Mouse (Mus musculus): Measurements from ENCODE around the gene Slc25a25. TPM values are rescaled to one million over a fixed set of nuclear protein-coding genes. Genes with fewer than 3 reads are reported as not detected.
A peak's percentile ranks its signal among the peaks of the same experiment; 100 is the strongest.

The Slc25a25 gene
- total RNA-seq, 1 experiment from 2014 or later, result 17.8 TPM

DNA sequence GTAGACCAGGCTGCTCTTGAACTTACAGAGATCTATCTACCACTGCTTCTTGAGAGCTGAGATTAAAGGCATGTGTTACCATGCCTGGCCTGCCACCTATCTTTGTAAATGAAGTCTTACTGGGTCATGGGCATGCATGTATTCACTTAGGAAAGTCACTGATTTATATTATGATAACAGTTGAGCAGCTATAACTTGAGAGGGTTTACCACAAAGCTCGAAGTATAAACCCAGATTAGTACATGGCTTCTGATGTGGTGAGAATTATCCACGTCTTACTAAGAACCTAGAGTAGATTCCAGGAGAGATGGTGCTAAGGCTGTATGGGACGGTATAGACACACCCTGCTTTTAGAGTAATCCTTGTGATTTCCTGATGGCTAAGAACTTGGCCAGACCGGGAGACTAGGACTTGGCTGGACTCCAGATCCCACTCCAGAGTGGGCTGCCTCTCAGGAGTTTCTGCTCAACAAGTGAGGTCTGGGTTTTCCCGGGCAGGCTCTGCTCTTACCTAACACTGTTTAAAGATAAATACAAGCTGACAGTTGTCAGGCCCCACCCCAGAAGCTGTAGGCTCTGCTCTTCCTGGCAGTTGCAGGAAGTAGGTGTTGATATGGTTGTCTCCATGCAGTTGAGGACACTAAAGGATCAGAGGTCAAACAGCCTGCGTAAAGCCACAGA lies 13.1 kb upstream of the Slc25a25 start:
- ATAC-seq (ENCODE audit: extremely low read depth, insufficient number of reproducible peaks, low FRiP score, poor library complexity, severe bottlenecking), result no peak

DNA sequence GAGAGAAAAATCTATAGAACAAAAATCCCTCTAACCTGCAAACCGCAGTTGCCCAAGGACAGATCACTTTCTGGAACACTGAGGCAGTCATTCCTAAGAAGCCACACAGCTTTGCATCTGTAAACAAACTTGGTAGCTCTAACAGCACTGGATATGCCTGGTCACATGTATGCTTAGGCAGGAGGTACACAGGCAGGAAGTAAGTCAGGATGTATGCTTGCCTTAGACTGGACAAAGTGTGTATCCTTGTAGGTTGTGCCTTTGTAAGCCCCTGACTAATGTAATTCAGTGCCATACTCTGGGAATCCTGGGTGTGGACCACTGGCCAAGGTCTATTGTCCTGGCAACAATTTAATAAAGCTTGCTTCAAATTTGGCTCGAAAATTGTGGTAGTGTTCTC lies 12.5 kb upstream of the Slc25a25 start:
- ATAC-seq (ENCODE audit: extremely low read depth, insufficient number of reproducible peaks, low FRiP score, poor library complexity, severe bottlenecking), result no peak

DNA sequence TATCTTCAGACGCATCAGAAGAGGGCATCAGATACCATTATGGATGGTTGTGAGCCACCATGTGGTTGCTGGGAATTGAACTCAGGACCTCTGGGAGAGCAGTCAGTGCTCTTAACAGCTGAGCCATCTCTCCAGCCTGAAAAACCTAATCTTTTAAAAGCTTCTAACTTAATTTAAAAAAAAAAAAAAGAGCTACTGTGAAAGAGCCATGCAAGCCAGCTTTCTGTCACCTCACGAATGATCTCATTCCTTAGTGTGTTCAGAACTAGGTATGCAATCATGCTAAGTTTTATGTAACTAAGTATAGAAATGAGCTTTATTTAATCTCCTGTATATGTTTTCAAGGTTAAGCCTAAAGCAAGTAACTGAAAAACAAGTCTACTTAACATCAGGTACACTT lies 8.4 kb upstream of the Slc25a25 start:
- ATAC-seq (ENCODE audit: extremely low read depth, insufficient number of reproducible peaks, low FRiP score, poor library complexity, severe bottlenecking), result no peak

DNA sequence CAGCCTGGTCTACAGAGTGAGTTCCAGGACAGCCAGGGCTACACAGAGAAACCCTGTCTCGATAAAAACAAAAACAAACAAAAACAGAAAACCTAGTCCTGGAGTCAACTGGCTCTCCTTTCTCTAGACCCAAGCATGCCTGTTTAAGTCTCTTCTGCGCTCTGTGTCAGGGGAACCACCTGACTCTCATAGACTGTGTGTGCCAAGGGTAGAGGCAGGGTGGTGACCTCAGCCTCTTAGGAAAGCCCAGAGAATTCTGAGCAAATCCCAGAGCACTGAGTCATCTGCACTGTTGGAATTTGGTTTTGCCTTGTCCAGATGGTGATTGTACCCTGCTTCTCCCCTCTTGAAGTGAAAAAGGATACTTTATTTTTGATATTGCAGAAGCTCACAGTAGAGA lies 7.1 kb upstream of the Slc25a25 start:
- no peak for ATAC-seq (ENCODE audit: extremely low read depth, insufficient number of reproducible peaks, low FRiP score, poor library complexity, severe bottlenecking)

DNA sequence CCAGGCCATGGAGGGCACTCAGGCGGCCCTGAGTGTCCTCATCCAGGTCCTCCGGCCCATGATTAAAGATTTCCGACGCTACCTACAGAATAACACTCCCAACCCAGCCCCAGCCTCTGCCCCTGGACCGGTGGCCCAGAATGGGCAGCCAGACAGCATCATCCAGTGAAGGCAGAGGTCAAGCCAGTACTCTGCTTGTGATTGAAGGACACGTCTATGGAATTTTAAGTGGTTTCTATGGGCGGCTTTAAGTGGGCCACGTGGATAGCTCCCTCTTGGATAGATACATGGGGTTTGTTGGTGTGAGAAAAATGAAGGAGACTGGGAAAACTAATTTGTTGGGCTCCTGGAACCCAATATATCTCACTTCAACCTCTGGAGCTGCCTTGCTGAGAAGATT lies 3.9 kb upstream of the Slc25a25 start:
- no peak for ATAC-seq (ENCODE audit: extremely low read depth, insufficient number of reproducible peaks, low FRiP score, poor library complexity, severe bottlenecking)

DNA sequence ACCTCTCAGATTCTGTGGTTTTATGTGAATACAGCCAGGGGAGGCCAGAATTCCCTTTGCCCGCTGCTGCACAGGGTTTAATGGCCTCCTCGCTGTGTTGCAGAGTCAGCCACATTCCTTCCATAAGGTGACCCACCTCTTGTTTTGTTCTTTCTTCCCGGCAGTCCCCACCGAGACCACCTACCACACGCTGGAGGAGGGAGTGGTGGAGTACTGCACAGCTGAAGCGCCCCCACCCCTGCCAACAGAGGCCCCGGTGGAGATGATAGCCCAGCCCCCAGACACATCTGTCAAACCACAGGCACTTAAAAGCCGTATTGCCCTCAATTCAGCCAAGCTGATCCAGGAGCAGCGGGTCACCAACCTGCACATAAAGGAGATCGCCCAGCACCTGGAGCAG lies 3.4 kb upstream of the Slc25a25 start:
- no peak for ATAC-seq (ENCODE audit: extremely low read depth, insufficient number of reproducible peaks, low FRiP score, poor library complexity, severe bottlenecking)

DNA sequence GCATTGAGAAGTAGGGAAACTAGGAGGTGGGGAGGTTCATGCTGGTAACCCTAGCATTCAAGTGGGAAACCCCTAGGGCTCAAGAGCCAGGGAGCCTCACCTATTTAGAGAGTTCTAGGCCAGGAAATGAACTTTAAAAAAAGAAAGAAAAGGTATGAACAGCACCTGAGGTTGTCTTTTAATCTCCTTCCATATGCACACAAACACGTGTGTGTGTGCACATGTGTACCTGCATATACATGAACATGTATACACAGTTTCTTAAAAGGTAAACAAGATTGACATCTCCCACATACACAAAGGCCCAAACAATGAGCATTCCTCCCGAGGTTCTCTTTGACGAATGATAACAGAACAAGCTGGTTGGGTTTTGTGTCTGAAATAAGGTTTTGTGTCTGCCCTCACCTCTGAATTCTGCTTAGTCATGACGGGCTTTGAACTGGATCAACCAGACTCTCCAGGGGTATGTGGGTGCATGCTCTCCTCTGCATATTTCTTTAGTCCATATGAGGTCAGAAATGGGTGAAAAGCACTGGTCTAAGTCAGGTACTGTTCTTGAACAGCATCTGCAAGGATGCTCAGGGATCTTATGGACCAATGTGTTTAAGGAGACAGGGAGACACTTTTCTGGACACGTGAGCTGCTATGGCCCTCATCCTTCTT lies 2.5 kb upstream of the Slc25a25 start:
- ATAC-seq (ENCODE audit: extremely low read depth, insufficient number of reproducible peaks, low FRiP score, poor library complexity, severe bottlenecking), result no peak

DNA sequence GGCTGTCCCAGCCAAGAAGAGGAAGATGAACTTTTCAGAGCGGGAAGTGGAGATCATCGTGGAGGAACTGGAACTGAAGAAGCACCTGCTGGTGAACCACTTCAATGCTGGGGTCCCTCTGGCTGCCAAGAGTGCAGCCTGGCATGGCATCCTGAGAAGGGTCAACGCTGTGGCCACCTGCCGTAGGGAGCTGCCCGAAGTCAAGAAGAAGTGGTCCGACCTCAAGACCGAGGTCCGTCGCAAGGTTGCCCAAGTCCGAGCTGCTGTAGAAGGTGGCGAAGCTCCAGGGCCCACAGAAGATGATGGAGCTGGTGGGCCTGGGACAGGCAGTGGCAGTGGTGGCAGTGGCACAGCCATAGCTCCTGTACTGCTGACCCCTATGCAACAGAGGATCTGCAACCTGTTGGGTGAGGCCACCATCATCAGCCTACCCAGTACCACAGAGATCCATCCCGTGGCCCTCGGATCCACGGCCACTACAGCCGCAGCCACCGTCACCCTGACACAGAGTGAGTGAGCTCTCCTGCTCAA lies 1.3 kb upstream of the Slc25a25 start:
- peak; percentile 8 for ATAC-seq (ENCODE audit: extremely low read depth, insufficient number of reproducible peaks, low FRiP score, poor library complexity, severe bottlenecking)

DNA sequence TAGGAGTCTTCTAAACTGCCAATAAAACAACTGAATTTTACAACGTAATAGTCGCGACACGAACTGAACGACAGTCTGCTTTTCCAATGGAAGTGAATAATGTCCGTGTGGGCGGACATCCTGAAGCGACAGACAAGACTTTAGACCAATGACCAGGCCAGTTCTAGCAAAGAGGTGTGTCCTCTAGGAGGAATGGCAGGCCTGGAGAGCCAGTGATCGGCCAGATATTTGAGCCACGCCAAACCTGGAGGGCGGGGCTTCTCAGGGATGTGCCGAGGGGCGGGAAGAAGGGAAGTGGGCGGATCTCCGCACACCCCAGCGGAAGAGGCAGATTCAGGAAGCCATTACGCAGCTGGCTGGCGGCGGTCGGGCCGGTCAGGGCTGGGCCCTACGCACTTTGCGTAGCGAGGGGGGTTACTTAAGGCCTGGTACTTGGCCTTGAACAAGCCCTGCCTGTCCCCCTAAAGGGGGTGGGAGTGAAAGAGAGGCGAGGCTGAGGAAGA lies 676 bp upstream of the Slc25a25 start:
- ATAC-seq (ENCODE audit: extremely low read depth, insufficient number of reproducible peaks, low FRiP score, poor library complexity, severe bottlenecking), result peak; percentile 85

DNA sequence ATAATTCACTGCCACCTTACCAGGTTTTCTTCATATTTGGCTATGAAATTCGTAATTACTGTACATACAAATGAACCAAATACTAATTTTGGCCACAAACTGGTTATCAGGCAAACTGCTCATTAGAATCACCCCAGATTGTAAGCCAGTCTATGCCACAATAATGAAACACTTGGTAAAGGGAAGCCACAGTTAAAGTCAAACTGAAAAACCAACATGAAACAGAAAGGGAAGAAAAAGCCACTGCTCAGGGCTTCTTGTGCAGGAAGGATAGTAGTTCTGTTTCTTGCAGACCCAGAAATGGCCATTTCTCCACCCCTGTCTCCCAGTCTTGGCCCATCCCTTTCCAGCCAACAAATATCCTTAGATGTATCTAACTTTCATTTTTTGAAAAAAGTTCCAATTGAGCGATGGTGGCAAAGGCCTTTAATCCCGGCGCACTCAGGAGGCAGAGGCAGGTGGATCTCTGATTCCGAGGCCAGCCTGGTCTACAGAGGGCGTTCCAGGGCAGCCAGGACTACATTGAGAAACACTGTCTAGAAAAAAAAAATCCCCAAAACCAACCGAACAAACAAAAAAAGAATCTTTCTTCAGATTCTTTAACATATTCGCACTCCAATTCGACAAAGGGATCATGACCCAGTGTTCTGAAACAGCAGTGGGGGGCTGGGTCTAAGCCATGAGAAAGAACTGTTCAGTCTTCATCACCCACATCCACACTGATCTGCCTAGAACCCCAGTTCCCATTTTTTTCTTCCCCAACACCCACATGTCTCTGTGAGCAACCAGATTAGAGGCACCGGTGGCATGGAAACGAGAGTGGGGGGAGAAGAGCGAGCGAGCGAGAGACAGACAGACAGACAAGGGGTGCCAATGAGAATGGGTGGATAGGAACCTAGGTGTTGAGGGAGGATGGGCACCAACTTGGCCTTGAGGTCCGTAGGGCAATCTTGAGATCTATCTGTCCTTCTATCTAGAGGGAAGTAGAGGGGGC lies 1.2 kb downstream of the Slc25a25 start, which contains the start of gene Naif1:
Gene Naif1 (plus strand): TSS at position 697 of the 994 bp plus-strand sequence.
- no peak for ATAC-seq (ENCODE audit: extremely low read depth, insufficient number of reproducible peaks, low FRiP score, poor library complexity, severe bottlenecking)

DNA sequence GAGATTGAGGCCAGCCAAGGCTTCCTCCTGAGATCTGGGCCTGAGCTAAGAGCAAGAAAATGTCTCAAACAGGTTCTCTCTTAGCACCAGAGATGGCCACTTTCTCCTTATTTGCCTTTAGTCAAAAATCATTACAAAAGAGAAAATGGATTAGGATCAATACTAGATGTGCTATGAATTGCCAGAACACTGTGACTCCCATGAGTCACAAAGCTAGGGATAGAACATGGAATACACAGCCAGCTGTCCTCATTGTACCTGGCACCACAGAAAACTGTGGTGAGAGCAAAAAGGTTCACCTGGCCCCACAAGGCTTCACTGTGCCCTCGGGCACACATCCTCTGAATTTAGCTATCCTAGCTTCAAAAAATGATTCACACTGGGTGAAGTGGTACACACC lies 2.8 kb downstream of the Slc25a25 start:
- no peak for ATAC-seq (ENCODE audit: extremely low read depth, insufficient number of reproducible peaks, low FRiP score, poor library complexity, severe bottlenecking)

DNA sequence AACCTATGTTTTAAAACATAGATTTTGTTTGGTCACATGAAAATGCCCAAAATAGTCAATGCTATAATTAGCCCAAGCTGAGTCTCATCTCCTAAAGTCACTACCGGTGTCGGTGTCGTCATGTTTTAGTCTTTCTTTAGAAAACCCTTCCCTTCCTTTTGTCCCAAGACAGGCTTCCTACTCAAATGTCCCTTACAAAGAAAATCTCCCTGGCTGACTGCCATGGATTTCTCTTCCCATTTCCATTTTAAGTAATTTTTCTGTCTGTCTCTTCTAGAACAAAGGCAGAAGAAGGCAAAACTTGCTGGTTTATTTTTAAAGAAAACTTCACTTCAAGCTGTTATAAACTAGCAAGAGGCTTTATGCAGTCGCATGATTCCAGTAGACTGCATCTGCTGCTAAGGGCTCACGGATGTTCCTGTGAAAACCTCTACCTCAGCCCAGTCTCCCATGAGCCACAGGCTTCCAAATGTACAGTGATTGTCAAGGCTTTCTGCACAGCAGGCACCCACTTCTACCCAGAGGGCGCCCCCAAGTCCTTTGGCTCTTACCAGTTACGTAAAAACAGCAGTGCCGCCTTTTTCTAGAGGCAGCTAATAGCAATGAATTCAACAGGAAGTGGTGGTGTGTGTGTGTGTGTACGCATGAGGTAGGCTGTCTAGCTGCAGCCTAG lies 3.8 kb downstream of the Slc25a25 start:
- ATAC-seq (ENCODE audit: extremely low read depth, insufficient number of reproducible peaks, low FRiP score, poor library complexity, severe bottlenecking), result peak; percentile 16; the same call in 1 of the 2 replicates

DNA sequence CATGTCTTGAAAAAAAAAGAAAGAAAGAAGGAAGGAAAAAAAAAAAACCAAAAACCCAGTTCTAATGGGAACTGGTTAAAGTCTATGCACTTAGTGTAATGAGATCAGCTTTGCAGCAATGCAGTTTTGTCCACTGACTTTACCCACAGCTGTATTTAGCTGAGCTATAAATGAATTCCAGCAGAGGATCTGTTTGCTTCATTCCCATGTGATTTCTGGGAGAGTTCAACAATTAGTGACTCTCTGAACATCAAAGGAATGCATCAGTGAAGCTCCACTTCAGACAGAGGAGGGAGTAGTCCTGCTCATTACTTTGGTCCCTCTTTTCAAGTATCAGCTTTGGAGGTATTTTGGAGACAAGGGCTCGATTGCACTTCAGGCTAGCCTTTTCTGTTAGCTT lies 5.7 kb downstream of the Slc25a25 start:
- no peak for ATAC-seq (ENCODE audit: extremely low read depth, insufficient number of reproducible peaks, low FRiP score, poor library complexity, severe bottlenecking)

DNA sequence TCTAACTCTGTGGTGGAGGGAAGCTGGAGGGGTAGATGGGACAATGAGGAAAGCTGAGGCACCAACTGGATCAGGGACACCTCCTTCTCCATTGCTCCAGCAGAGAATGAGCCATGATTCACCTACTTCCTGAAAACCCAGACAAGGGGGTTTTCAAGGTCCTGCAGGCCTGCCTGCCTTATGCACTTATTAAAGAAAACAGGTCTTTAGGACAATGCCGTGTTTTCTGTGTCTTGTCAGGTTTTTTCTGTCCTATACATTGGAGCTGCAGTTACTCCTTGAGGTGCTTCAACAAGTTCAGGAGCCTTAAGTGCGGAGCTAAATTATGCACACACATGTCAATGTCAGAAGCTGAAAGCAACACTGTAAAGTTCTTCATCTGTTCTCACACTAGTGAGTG lies 9.7 kb downstream of the Slc25a25 start:
- ATAC-seq (ENCODE audit: extremely low read depth, insufficient number of reproducible peaks, low FRiP score, poor library complexity, severe bottlenecking), result no peak

DNA sequence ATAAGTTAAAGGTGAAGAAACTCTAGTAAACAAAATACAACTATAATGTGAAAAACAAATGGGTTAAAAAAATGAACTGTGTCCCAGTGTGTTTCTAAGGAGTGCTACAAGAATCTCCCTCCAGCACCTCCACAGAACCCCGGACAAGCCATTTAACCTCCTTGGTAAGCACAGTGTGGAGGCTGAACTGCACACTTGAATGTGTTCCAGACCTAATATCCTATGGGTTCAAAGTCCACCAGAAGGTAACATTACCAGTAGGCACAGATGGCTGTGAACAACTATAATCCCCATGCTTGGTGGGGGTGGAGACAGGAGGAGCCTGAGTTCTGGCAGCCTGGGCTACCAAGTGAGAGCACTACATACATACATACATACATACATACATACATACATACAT lies 10.6 kb downstream of the Slc25a25 start:
- no peak for ATAC-seq (ENCODE audit: extremely low read depth, insufficient number of reproducible peaks, low FRiP score, poor library complexity, severe bottlenecking)

DNA sequence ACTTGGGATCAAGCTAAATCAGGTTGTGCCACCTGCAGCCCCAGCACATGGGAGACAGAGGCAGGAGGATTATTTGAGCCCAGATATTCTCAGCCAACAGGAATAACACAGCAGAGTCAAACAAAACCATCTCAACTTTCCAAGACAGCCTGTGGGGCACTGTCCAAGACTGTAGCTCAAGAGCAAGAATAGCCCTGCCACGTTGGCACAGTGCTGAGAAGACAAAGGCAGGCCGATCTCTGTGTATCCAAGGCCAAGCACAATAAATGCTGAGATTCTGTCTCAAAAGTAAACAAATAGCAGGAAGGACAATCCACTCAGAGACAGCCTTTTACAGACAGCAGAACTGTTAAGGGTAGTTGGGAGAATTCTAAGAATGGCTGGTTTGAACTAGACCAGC lies 11.1 kb downstream of the Slc25a25 start:
- ATAC-seq (ENCODE audit: extremely low read depth, insufficient number of reproducible peaks, low FRiP score, poor library complexity, severe bottlenecking), result no peak

DNA sequence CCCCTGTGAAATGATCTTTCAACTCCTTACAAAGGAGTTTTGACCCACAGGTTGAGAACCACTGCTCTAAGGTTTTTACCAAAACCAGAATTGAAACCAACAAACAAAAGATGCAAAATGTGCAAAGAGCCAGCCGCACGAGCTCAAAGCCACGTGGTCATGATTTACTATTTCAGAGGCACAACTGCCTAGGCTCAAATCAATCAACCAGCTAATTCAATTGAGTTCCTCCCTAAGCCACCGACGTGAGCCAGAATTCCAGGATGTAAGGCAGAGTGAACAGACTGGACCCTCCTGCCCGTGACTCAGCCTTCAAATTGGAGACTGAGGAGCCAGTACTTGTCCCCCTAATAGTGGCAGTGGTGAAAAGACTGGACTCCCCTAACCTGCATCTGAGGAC lies 12.1 kb downstream of the Slc25a25 start:
- no peak for ATAC-seq (ENCODE audit: extremely low read depth, insufficient number of reproducible peaks, low FRiP score, poor library complexity, severe bottlenecking)

DNA sequence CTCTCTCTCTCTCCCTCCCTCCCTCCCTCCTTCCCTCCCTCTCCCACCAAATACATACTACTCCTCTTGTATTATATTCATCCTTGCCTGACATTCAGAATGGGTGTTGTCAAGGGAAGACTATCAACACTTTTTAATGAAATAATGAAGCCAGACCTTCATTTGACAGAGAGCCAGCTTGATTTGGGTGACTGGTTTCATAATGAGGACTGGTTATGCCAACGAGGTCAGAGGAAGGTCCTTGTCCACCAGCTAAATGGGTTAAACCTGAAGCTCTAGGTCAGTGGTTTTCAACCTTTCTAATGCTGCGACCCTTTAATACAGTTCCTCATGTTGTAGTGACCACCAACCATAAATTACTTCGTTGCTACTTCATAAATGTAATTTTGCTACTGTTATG lies 12.5 kb downstream of the Slc25a25 start:
- ATAC-seq (ENCODE audit: extremely low read depth, insufficient number of reproducible peaks, low FRiP score, poor library complexity, severe bottlenecking), result no peak

All from neutrophil, adult 5-6 weeks (primary cell).